Mouse (Mus musculus) large intestine, adult 2 months (tissue): ENCODE measurements around the gene Cd200r3. TPM values are rescaled to one million over a fixed set of nuclear protein-coding genes. Genes with fewer than 3 reads are reported as not detected.

Experiments
- DNase-seq: peaks from one replicate; pipeline ENCODE4 v3.0.0-alpha.2; 2012; ENCODE audit warnings: low read depth, low spot score
- WGBS: fragments of 180-500 bp; shearing (Covaris S2); methylation state at CpG from one replicate; pipeline ENCODE4 v1.1.7; 2018; 5-methylcytosine and 5-hydroxymethylcytosine counted together
- polyA plus RNA-seq: library from polyadenylated mRNA; depleted of rRNA; stranded (reverse); fragments of >200 nt; gene quantifications from 2 replicates; pipeline ENCODE4 v1.2.3, GENCODE M21; 2012; rRNA removed

The Cd200r3 gene
- polyA plus RNA-seq, 1 experiment, result 0.09 TPM

GRCm38 (mm10) chr16:45025321-45025720, 81.8 kb downstream of the Cd200r3 start:
- 66% methylated on average over 6 of the region's 6 CpGs for WGBS
- no peak for DNase-seq

GRCm38 (mm10) chr16:45029080-45029479, 85.6 kb downstream of the Cd200r3 start:
- DNase-seq, result no peak
- 55% methylated on average over 5 of the region's 5 CpGs for WGBS

- no peak for DNase-seq
- WGBS, result 60% methylated on average over 1 of the region's 1 CpGs
These were observed 86.0 kb downstream of the Cd200r3 start for GRCm38 (mm10) chr16:45029493-45029892.

GRCm38 (mm10) chr16:45030127-45030526, 86.6 kb downstream of the Cd200r3 start:
- WGBS, result 69% methylated on average over 4 of the region's 4 CpGs
- DNase-seq, result no peak

- DNase-seq, result peak; percentile 47
- 10% methylated on average over 2 of the region's 2 CpGs for WGBS
These were observed 87.3 kb downstream of the Cd200r3 start for GRCm38 (mm10) chr16:45030796-45031195.

Other genes with a start within 250 kb of the Cd200r3 start
- 2.5 and 3.6 TPM in 2 replicates for gene Nepro, start 219.4 kb upstream of the Cd200r3 start, polyA plus RNA-seq
- gene Gtpbp8, start 197.3 kb upstream of the Cd200r3 start, polyA plus RNA-seq, result 4.5 and 4.9 TPM in 2 replicates
- 0.78 and 1.2 TPM in 2 replicates for gene Cd200r1, start 177.9 kb upstream of the Cd200r3 start, polyA plus RNA-seq
- 1.2 and 2.1 TPM in 2 replicates for gene Cd200r4, start 131.9 kb upstream of the Cd200r3 start, polyA plus RNA-seq
- 0.38 and 0.41 TPM in 2 replicates for gene Cd200r2, start 76.6 kb upstream of the Cd200r3 start, polyA plus RNA-seq
- 7.5 and 7.8 TPM in 2 replicates for gene Ccdc80, start 149.7 kb downstream of the Cd200r3 start, polyA plus RNA-seq
- gene Slc35a5, start 215.0 kb downstream of the Cd200r3 start, polyA plus RNA-seq, result 7.5 and 23.4 TPM in 2 replicates
- 11.2 and 15.4 TPM in 2 replicates for gene Atg3, start 215.1 kb downstream of the Cd200r3 start, polyA plus RNA-seq